Mouse (Mus musculus): ENCODE data around the gene Ank.

DNA sequence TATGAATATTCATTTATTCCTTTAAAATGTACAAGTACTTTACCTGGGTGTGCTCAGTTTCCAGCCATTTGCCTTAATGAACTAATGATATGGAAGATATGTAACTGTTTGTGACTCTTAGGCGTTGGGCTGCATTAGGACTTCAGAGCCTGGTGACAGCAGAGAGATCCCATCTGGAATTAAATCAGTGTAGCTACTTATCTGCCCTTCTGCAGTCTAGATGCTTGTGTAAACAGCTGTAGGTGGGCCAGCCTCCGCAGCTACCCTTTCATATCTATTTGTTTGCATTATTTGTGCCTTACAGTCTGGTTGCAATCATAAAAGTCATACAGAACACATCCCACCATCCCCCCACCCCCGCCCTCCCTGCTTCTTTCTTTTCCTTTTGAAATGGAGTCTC lies 16.7 kb downstream of the Ank start:
- TF ChIP-seq ELF1 (IDR thresholded peaks at IDR 0.05; ENCODE audit: low read depth, low read length) (no peak), GATA1 (IDR thresholded peaks at IDR 0.05; ENCODE audit: low read depth, low read length) (no peak), ZNF384 (IDR thresholded peaks at IDR 0.05; ENCODE audit: low read depth, low read length) (no peak), CTCF (IDR thresholded peaks at IDR 0.05 in 2 of 3, conservative IDR thresholded peaks at IDR 0.05 in 1 of 3; ENCODE audit: control insufficient read depth in 1 of 3, insufficient read depth in 1 of 3, low read depth in 2 of 3, low read length in 3 of 3, poor library complexity in 1 of 3, severe bottlenecking in 1 of 3) (no peak), MAX (IDR thresholded peaks at IDR 0.05; ENCODE audit: low read length) (no peak), POLR2A (IDR thresholded peaks at IDR 0.05; ENCODE audit: control insufficient read depth in 1 of 2, insufficient read depth in 1 of 2, low read depth in 1 of 2, low read length in 2 of 2, poor library complexity in 1 of 2) (no peak)

Measured in MEL (cell line).